Mouse (Mus musculus): ENCODE results near the gene Sprr2a3. TPM values are rescaled to one million over a fixed set of nuclear protein-coding genes. Genes with fewer than 3 reads are reported as not detected.
A peak's percentile ranks its signal among the peaks of the same experiment; 100 is the strongest.
"Not testable (repeated sequence)": the region's sequence is repeated elsewhere in the genome, so short reads cannot be mapped to it uniquely, and the experiment has no call there.

The Sprr2a3 gene
- polyA plus RNA-seq (2015; fragmentation: Nextera tagmentation; extraction: Ambion mirVana), result not detected in 2 replicates

DNA sequence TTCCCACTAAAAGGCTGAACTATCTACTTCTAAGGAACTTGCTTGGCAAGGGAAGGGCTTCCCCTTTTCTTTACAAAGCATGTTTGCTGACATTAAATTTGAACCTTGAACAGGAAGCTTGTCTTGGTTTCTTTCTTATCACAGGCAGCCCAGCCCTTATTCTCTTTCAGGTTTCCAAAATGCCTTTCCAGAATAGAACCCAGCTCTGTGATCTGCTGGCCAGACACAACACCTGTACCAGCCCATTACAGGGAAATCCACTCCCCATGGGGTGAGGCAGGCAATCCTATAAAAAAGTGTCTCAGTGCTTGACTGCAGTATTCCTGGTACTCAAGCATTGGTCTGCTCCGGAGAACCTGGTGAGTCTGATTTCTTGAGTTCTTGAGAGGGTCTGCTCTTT is at the start of gene Sprr2a3:
Gene Sprr2a3 (plus strand): TSS at position 317 of the 400 bp plus-strand sequence.
- not testable (repeated sequence) for H3K4me2 ChIP-seq; ATAC-seq (ENCODE audit: low FRiP score, low read depth); H3K9ac ChIP-seq; H3K27ac ChIP-seq (replicated peaks); H3K4me1 ChIP-seq (replicated peaks); H3K9me3 ChIP-seq; H3K36me3 ChIP-seq; H3K27me3 ChIP-seq; H3K4me3 ChIP-seq
- 82% methylated on average over 1 of the region's 1 CpGs for WGBS

- peak; percentile 15; the same call in 1 of the 2 replicates for ATAC-seq (ENCODE audit: low FRiP score, low read depth)
- not testable (repeated sequence) for H3K4me2 ChIP-seq; H3K27me3 ChIP-seq; H3K27ac ChIP-seq (replicated peaks); H3K9me3 ChIP-seq; H3K36me3 ChIP-seq; H3K4me3 ChIP-seq; H3K4me1 ChIP-seq (replicated peaks); H3K9ac ChIP-seq
- no CpG with 5 or more reads among the region's 5 CpGs for WGBS
These were observed 48.6 kb upstream of the Sprr2a3 start for GRCm38 (mm10) chr3:92236463-92237189.

- not testable (repeated sequence) for H3K27ac ChIP-seq (replicated peaks); H3K9ac ChIP-seq
These were observed 46.5 kb upstream of the Sprr2a3 start for GRCm38 (mm10) chr3:92238736-92239135.

DNA sequence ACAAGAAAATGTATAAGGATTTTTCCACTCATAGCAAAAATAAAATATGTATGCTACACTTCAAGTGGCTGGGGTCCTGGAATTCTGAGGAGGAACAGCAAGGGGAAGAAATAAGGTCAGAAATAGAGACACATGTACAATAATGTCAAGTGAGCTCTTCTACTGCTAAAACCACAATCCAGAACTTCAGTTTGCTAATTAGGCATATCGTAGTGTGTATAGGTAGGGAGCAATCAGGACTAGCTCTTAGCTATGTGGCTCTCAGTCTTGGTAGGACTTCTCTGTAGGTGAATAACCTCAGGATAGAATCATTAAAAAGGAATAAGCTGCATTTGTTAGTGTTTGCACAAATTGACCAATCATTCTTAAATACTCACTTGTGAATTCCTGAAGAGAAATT is 46.0 kb upstream of the Sprr2a3 start:
- WGBS, result no CpG with 5 or more reads among the region's 1 CpGs
- not testable (repeated sequence) for H3K4me1 ChIP-seq (replicated peaks); H3K27ac ChIP-seq (replicated peaks); H3K36me3 ChIP-seq; H3K9ac ChIP-seq; H3K9me3 ChIP-seq; H3K4me3 ChIP-seq; H3K27me3 ChIP-seq; H3K4me2 ChIP-seq
- peak; percentile 39; the same call in 1 of the 2 replicates for ATAC-seq (ENCODE audit: low FRiP score, low read depth)

More at GRCm38 (mm10) chr3:92238736-92239135, 46.5 kb upstream of the Sprr2a3 start:
- not testable (repeated sequence) for ATAC-seq (ENCODE audit: low FRiP score, low read depth); H3K4me1 ChIP-seq (replicated peaks); H3K4me3 ChIP-seq; H3K27me3 ChIP-seq; H3K36me3 ChIP-seq; H3K9me3 ChIP-seq; H3K4me2 ChIP-seq

GRCm38 (mm10) chr3:92244833-92245232 is 40.4 kb upstream of the Sprr2a3 start:
- H3K4me1 ChIP-seq (replicated peaks); H3K4me2 ChIP-seq; H3K27me3 ChIP-seq; H3K4me3 ChIP-seq; H3K9me3 ChIP-seq; H3K27ac ChIP-seq (replicated peaks); H3K36me3 ChIP-seq; H3K9ac ChIP-seq: not testable (repeated sequence)
- ATAC-seq (ENCODE audit: low FRiP score, low read depth), result peak; percentile 40; the same call in 1 of the 2 replicates

DNA sequence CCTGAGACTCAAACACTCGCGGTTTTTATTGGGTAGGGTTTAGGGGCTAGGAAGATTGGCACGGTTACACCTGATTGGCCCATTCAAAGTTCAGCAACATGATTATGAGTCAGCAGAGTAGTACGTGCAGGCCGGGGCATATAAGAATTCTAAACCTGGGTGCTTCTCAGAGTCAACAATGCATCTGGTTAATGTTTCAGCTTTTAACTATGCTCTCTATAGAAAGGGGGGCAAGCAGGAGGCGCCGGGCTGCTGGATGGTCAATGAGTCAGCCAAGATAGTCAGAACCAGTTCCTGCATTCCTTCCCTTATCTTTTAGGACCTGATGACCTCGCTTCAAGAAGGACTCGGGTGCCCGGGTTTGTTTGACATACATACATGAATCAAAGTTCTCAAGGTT is 39.0 kb upstream of the Sprr2a3 start:
- not testable (repeated sequence) for H3K27me3 ChIP-seq; H3K9me3 ChIP-seq; H3K36me3 ChIP-seq; H3K4me1 ChIP-seq (replicated peaks); H3K27ac ChIP-seq (replicated peaks); ATAC-seq (ENCODE audit: low FRiP score, low read depth); H3K4me3 ChIP-seq; H3K4me2 ChIP-seq; H3K9ac ChIP-seq
- WGBS, result no CpG with 5 or more reads among the region's 10 CpGs

- ATAC-seq (ENCODE audit: low FRiP score, low read depth); H3K27me3 ChIP-seq; H3K27ac ChIP-seq (replicated peaks): not testable (repeated sequence)
These were observed 36.7 kb upstream of the Sprr2a3 start for GRCm38 (mm10) chr3:92248494-92248893.

GRCm38 (mm10) chr3:92250450-92250849 is 34.8 kb upstream of the Sprr2a3 start:
- H3K27me3 ChIP-seq; ATAC-seq (ENCODE audit: low FRiP score, low read depth); H3K27ac ChIP-seq (replicated peaks); H3K4me1 ChIP-seq (replicated peaks); H3K9me3 ChIP-seq; H3K9ac ChIP-seq; H3K36me3 ChIP-seq; H3K4me2 ChIP-seq; H3K4me3 ChIP-seq: not testable (repeated sequence)
- WGBS, result 94% methylated on average over 1 of the region's 2 CpGs

More at GRCm38 (mm10) chr3:92248494-92248893, 36.7 kb upstream of the Sprr2a3 start:
- H3K4me1 ChIP-seq (replicated peaks); H3K9me3 ChIP-seq; H3K4me2 ChIP-seq; H3K9ac ChIP-seq; H3K4me3 ChIP-seq; H3K36me3 ChIP-seq: not testable (repeated sequence)

DNA sequence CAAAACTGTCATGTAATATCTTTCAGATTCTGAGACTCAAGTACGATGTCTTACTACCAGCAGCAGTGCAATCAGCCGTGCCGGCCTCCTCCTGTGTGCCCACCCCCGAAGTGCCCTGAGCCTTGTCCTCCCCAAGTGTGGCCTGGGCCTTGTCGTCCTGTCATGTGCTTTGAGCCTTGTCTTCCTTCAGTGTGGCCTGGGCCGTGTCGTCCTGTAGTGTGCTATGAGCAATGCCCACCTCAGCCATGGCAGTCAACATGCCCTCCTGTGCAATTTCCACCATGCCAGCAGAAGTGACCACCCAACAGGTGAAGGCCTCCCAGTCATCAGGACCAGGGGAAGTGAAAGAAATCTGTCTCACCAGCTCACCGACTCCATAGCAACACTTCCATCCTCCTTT is 31.4 kb upstream of the Sprr2a3 start:
- H3K27ac ChIP-seq (replicated peaks); H3K4me3 ChIP-seq; H3K36me3 ChIP-seq; H3K9me3 ChIP-seq; H3K27me3 ChIP-seq; H3K4me1 ChIP-seq (replicated peaks); H3K9ac ChIP-seq; H3K4me2 ChIP-seq: not testable (repeated sequence)
- ATAC-seq (ENCODE audit: low FRiP score, low read depth), result 0 out of 2 replicates have a peak, but pooled peaks have one; percentile 64
- WGBS, result no CpG with 5 or more reads among the region's 8 CpGs

- H3K27ac ChIP-seq (replicated peaks); H3K27me3 ChIP-seq; H3K4me1 ChIP-seq (replicated peaks); H3K36me3 ChIP-seq; H3K9ac ChIP-seq; H3K9me3 ChIP-seq; H3K4me3 ChIP-seq; H3K4me2 ChIP-seq: not testable (repeated sequence)
- peak; percentile 67 for ATAC-seq (ENCODE audit: low FRiP score, low read depth)
These were observed 26.7 kb upstream of the Sprr2a3 start for GRCm38 (mm10) chr3:92258526-92258925.

DNA sequence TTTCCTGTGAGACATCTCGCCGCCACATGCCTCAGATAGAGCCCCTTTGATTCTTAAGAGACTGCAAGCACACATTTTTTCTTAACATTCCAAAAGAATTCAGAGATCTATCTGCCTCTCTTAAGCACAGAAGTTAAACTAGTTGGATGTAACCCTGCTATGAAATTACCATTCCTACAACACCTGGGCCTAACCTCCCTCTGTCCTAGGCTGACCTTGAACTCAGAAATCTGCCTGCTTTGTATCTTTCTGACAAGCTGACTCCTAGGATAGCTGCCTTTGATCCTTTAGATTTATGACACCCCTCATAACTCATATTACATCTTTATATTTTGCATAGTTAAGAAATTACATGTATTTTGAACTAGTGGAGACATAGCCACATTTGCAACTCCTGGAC is 21.8 kb upstream of the Sprr2a3 start:
- H3K27ac ChIP-seq (replicated peaks); H3K36me3 ChIP-seq; H3K9ac ChIP-seq; ATAC-seq (ENCODE audit: low FRiP score, low read depth); H3K27me3 ChIP-seq; H3K4me3 ChIP-seq; H3K4me2 ChIP-seq; H3K9me3 ChIP-seq; H3K4me1 ChIP-seq (replicated peaks): not testable (repeated sequence)
- WGBS, result no CpG with 5 or more reads among the region's 2 CpGs

GRCm38 (mm10) chr3:92271414-92271985 is 13.7 kb upstream of the Sprr2a3 start:
- H3K36me3 ChIP-seq; H3K4me1 ChIP-seq (replicated peaks); H3K9ac ChIP-seq; H3K27ac ChIP-seq (replicated peaks); H3K27me3 ChIP-seq; H3K4me3 ChIP-seq; H3K9me3 ChIP-seq; H3K4me2 ChIP-seq; ATAC-seq (ENCODE audit: low FRiP score, low read depth): not testable (repeated sequence)
- WGBS, result no CpG with 5 or more reads among the region's 4 CpGs

- not testable (repeated sequence) for H3K4me3 ChIP-seq; ATAC-seq (ENCODE audit: low FRiP score, low read depth); H3K36me3 ChIP-seq; H3K9ac ChIP-seq; H3K27ac ChIP-seq (replicated peaks); H3K9me3 ChIP-seq; H3K4me2 ChIP-seq; H3K27me3 ChIP-seq; H3K4me1 ChIP-seq (replicated peaks)
These were observed 11.7 kb upstream of the Sprr2a3 start for GRCm38 (mm10) chr3:92273504-92273903.
